Mouse (Mus musculus): ENCODE results near the gene Itpr2. TPM values are rescaled to one million over a fixed set of nuclear protein-coding genes. Genes with fewer than 3 reads are reported as not detected.

Itpr2 gene
- total RNA-seq, 2 experiments from 2014 or later, result 16.9 to 25.3 TPM

- DNase-seq, result no peak
Measured at GRCm38 (mm10) chr6:146504459-146504858, 2.4 kb upstream of the Itpr2 start.

- no peak for DNase-seq
Measured at GRCm38 (mm10) chr6:146502856-146503255, 833 bp upstream of the Itpr2 start.

GRCm38 (mm10) chr6:146501316-146501865, 632 bp downstream of the Itpr2 start:
- DNase-seq, result peak; percentile 85 to 86

- peak; percentile 25 to 52 for DNase-seq
Measured at GRCm38 (mm10) chr6:146500771-146501170, 1.3 kb downstream of the Itpr2 start.

- peak in 1 of 2 experiments; percentile 40 for DNase-seq
Measured at GRCm38 (mm10) chr6:146500206-146500605, 1.8 kb downstream of the Itpr2 start.

- no peak for DNase-seq
Measured at GRCm38 (mm10) chr6:146499566-146499965, 2.5 kb downstream of the Itpr2 start.

- DNase-seq, result no peak
Measured at GRCm38 (mm10) chr6:146498416-146498815, 3.6 kb downstream of the Itpr2 start.

- DNase-seq, result no peak
Measured at GRCm38 (mm10) chr6:146497866-146498265, 4.2 kb downstream of the Itpr2 start.

GRCm38 (mm10) chr6:146497435-146497834, 4.6 kb downstream of the Itpr2 start:
- DNase-seq, result no peak

- DNase-seq, result no peak
Measured at GRCm38 (mm10) chr6:146491680-146492079, 10.3 kb downstream of the Itpr2 start.

- no peak for DNase-seq
Measured at GRCm38 (mm10) chr6:146490416-146490960, 11.5 kb downstream of the Itpr2 start.

- DNase-seq, result no peak
Measured at GRCm38 (mm10) chr6:146489841-146490240, 12.2 kb downstream of the Itpr2 start.

- no peak for DNase-seq
Measured at GRCm38 (mm10) chr6:146488749-146489148, 13.3 kb downstream of the Itpr2 start.

GRCm38 (mm10) chr6:146487079-146487478, 14.9 kb downstream of the Itpr2 start:
- no peak for DNase-seq

GRCm38 (mm10) chr6:146486073-146486472, 15.9 kb downstream of the Itpr2 start:
- DNase-seq, result no peak

GRCm38 (mm10) chr6:146481441-146481840, 20.6 kb downstream of the Itpr2 start:
- DNase-seq, result peak; percentile 22 to 23

- peak in 1 of 2 experiments; percentile 29 for DNase-seq
Measured at GRCm38 (mm10) chr6:146480925-146481324, 21.1 kb downstream of the Itpr2 start.

GRCm38 (mm10) chr6:146478888-146479683, 22.9 kb downstream of the Itpr2 start:
- DNase-seq, result no peak

- DNase-seq, result no peak
Measured at GRCm38 (mm10) chr6:146476865-146477264, 25.2 kb downstream of the Itpr2 start.

GRCm38 (mm10) chr6:146474166-146474565, 27.9 kb downstream of the Itpr2 start:
- DNase-seq, result no peak

- peak; percentile 54 to 74 for DNase-seq
Measured at GRCm38 (mm10) chr6:146473216-146473955, 28.6 kb downstream of the Itpr2 start.

GRCm38 (mm10) chr6:146470378-146470777, 31.6 kb downstream of the Itpr2 start:
- no peak for DNase-seq

- peak; percentile 25 to 36 for DNase-seq
Measured at GRCm38 (mm10) chr6:146469936-146470335, 32.1 kb downstream of the Itpr2 start.

Measured in heart, adult 18-20 months (tissue).